Mouse (Mus musculus): ENCODE results near the gene Cox10.

Cox10 gene

GRCm38 (mm10) chr11:63913936-63914335 lies 165.3 kb downstream of the Cox10 start:
- no peak for DNase-seq (ENCODE audit: low spot score)
